Mouse (Mus musculus) layer of hippocampus, adult 2 months (tissue): ENCODE measurements around the gene Rnf216. TPM values are rescaled to one million over a fixed set of nuclear protein-coding genes. Genes with fewer than 3 reads are reported as not detected.
A peak's percentile ranks its signal among the peaks of the same experiment; 100 is the strongest.

Experiments used
- DNase-seq, 2 experiments: peaks; one replicate each; pipeline ENCODE4 v3.0.0; 2022; ENCODE audit warnings: low spot score in 2 of 2
- H3K27ac ChIP-seq: fragments of 200-600 bp; 2 replicates; pipeline ENCODE4 v1.8.1; 2022
- H3K4me3 ChIP-seq: fragments of 200-600 bp; 2 replicates; pipeline ENCODE4 v1.8.1; 2022; ENCODE audit warnings: mild to moderate bottlenecking
- CTCF ChIP-seq: fragments of 200-600 bp; conservative IDR thresholded peaks from 2 replicates; pipeline ENCODE4 v1.8.1; 2022; ENCODE audit warnings: antibody characterized with exemption, mild to moderate bottlenecking, moderate library complexity
- total RNA-seq, 2 experiments: library from RNA; stranded (reverse); gene quantifications; 2 replicates each; pipeline ENCODE4 v1.2.3; 2021

Gene Rnf216
- total RNA-seq, 2 experiments from 2014 or later, result 47.8 to 52.5 TPM

- TF ChIP-seq CTCF, result peak; percentile 81
- peak in 1 of 2 experiments; percentile 33 for DNase-seq
- Histone ChIP-seq H3K4me3 (no peak overlapping the region), H3K27ac (peak overlapping the region; percentile 33; the same call in 1 of the 2 replicates)
Measured at GRCm38 (mm10) chr5:143043285-143043684, 69.5 kb downstream of the Rnf216 start.

- DNase-seq, result no peak
- no peak overlapping the region for H3K4me3 ChIP-seq
Measured at GRCm38 (mm10) chr5:143038794-143039193, 74.0 kb downstream of the Rnf216 start.

GRCm38 (mm10) chr5:143037201-143037600 lies 75.6 kb downstream of the Rnf216 start:
- peak; percentile 52 to 72 for DNase-seq
- peak; percentile 94 for TF ChIP-seq CTCF
- no peak overlapping the region for H3K27ac ChIP-seq
- H3K4me3 ChIP-seq, result no peak overlapping the region

More at GRCm38 (mm10) chr5:143038794-143039193, 74.0 kb downstream of the Rnf216 start:
- no peak for TF ChIP-seq CTCF
- H3K27ac ChIP-seq, result peak overlapping the region; percentile 67

- no peak for DNase-seq
- Histone ChIP-seq H3K27ac (no peak overlapping the region), H3K4me3 (no peak overlapping the region)
- peak; percentile 28; the same call in 1 of the 2 replicates for TF ChIP-seq CTCF
Measured at GRCm38 (mm10) chr5:143036052-143036451, 76.7 kb downstream of the Rnf216 start.

GRCm38 (mm10) chr5:143035271-143035670 lies 77.5 kb downstream of the Rnf216 start:
- DNase-seq, result no peak
- H3K4me3 ChIP-seq, result no peak overlapping the region
- TF ChIP-seq CTCF, result no peak
- H3K27ac ChIP-seq, result no peak overlapping the region

- Histone ChIP-seq H3K27ac (no peak overlapping the region), H3K4me3 (no peak overlapping the region)
- no peak for TF ChIP-seq CTCF
- DNase-seq, result no peak
Measured at GRCm38 (mm10) chr5:143034108-143034507, 78.7 kb downstream of the Rnf216 start.

GRCm38 (mm10) chr5:143033277-143033676 lies 79.5 kb downstream of the Rnf216 start:
- Histone ChIP-seq H3K27ac (peak overlapping the region; percentile 28; the same call in 1 of the 2 replicates), H3K4me3 (no peak overlapping the region)
- TF ChIP-seq CTCF, result no peak
- no peak for DNase-seq

- H3K4me3 ChIP-seq, result no peak overlapping the region
- H3K27ac ChIP-seq, result peak overlapping the region; percentile 28; the same call in 1 of the 2 replicates
- no peak for TF ChIP-seq CTCF
- no peak for DNase-seq
Measured at GRCm38 (mm10) chr5:143032639-143033146, 80.1 kb downstream of the Rnf216 start.

- DNase-seq, result no peak
- Histone ChIP-seq H3K27ac (peak overlapping the region; percentile 28), H3K4me3 (no peak overlapping the region)
- no peak for TF ChIP-seq CTCF
Measured at GRCm38 (mm10) chr5:143031681-143032080, 81.1 kb downstream of the Rnf216 start.

- no peak for DNase-seq
- H3K27ac ChIP-seq, result peak overlapping the region; percentile 28
- TF ChIP-seq CTCF, result no peak
Measured at GRCm38 (mm10) chr5:143031193-143031592, 81.6 kb downstream of the Rnf216 start.

GRCm38 (mm10) chr5:143023887-143024286 lies 88.9 kb downstream of the Rnf216 start:
- Histone ChIP-seq H3K4me3 (no peak overlapping the region), H3K27ac (no peak overlapping the region)
- DNase-seq, result no peak
- TF ChIP-seq CTCF, result no peak

More at GRCm38 (mm10) chr5:143031193-143031592, 81.6 kb downstream of the Rnf216 start:
- H3K4me3 ChIP-seq, result no peak overlapping the region

- no peak overlapping the region for H3K4me3 ChIP-seq
- H3K27ac ChIP-seq, result no peak overlapping the region
- no peak for TF ChIP-seq CTCF
- DNase-seq, result no peak
Measured at GRCm38 (mm10) chr5:143022956-143023355, 89.8 kb downstream of the Rnf216 start.

GRCm38 (mm10) chr5:143017401-143017800 lies 95.4 kb downstream of the Rnf216 start:
- no peak overlapping the region for H3K27ac ChIP-seq
- H3K4me3 ChIP-seq, result no peak overlapping the region
- no peak for TF ChIP-seq CTCF
- DNase-seq, result no peak

- peak overlapping the region; percentile 76 for H3K27ac ChIP-seq
- no peak for TF ChIP-seq CTCF
- no peak for DNase-seq
- no peak overlapping the region for H3K4me3 ChIP-seq
Measured at GRCm38 (mm10) chr5:143009383-143009782, 103.4 kb downstream of the Rnf216 start.
